Mouse (Mus musculus) cortical plate, adult 2 months (tissue): ENCODE measurements at regions not wholly inside any gene's neighbourhood (a gene's known extent, or its start where the extent isn't known, plus 50 kb on each side); places are given as distances from the start of the nearest gene placed in this dataset.

Experiments used
- CTCF ChIP-seq: fragments of 200-500 bp; IDR thresholded peaks from 2 replicates; pipeline ENCODE4 v1.5.1; 2011; ENCODE audit warnings: mild to moderate bottlenecking, control low read depth, low read length; ENCODE audit not compliant: insufficient read depth; ENCODE audit errors: extremely low read depth
- POLR2A ChIP-seq: fragments of 200-500 bp; IDR thresholded peaks from 2 replicates; pipeline ENCODE4 v1.6.1; 2011; ENCODE audit warnings: mild to moderate bottlenecking, low read length, control low read depth; ENCODE audit not compliant: insufficient read depth; ENCODE audit errors: extremely low read depth

GRCm38 (mm10) chr2:143269026-143269425 is 190.8 kb downstream of the Otor start:
- no peak for TF ChIP-seq CTCF
- TF ChIP-seq POLR2A, result no peak
